8 mouse cellular contexts compared by ENCODE assay signal in genomic region chr11:69682840-69683533, GRCm38 (mm10). TPM values are rescaled to one million over a fixed set of nuclear protein-coding genes. Genes with fewer than 3 reads are reported as not detected.
A peak's percentile ranks its signal among the peaks of the same experiment; 100 is the strongest.
DNase-seq lines count a peak whose midpoint lies in the region; TF ChIP-seq lines count a peak whose summit lies in the region.

No protein-coding gene starts in this region.

- H3K27ac ChIP-seq in cortical plate, adult 2 months (ENCODE audit: insufficient read depth, low read length): no peak overlapping the region

- DNase-seq in ZHBTc4 (ENCODE audit: low read depth, low spot score): peak; percentile 94
- peak; percentile 88 for DNase-seq in gastrocnemius, postnatal 10 days
- DNase-seq in induced T-regulatory cell, adult 2 months (ENCODE audit: low read depth): peak; percentile 94
- DNase-seq in left cerebral cortex, postnatal 10 days (ENCODE audit: extremely low spot score in 1 of 2, low spot score in 2 of 2): peak; percentile 90 to 92
- peak; percentile 95 for DNase-seq in mesoderm, embryonic 11.5 days (ENCODE audit: low read depth, low spot score)
- DNase-seq in right cerebral cortex, postnatal 25 days: peak; percentile 85
- peak; percentile 83 for DNase-seq in yolk sac, embryonic 10.5 days (ENCODE audit: low spot score)

- TF ChIP-seq POLR2A in cortical plate, adult 2 months (IDR thresholded peaks at IDR 0.05; ENCODE audit: extremely low read depth, insufficient read depth, low read length): no peak

- H3K4me3 ChIP-seq in cortical plate, adult 2 months (ENCODE audit: insufficient read depth, low read length): no peak overlapping the region

- intact Hi-C loops in left cerebral cortex, postnatal 10 days (cut with DNase I): loop anchor here (2.0 to 5.0 kb wide), 2 partner anchors 34 to 72 kb away; no protein-coding TSS in a partner anchor

- H3K4me1 ChIP-seq in cortical plate, adult 2 months (ENCODE audit: control insufficient read depth, insufficient read depth, low read length): no peaks in the 10 kb centered on the region; the same call in 1 of the 2 replicates

- peak; percentile 97 for TF ChIP-seq CTCF in cortical plate, adult 2 months (IDR thresholded peaks at IDR 0.05; ENCODE audit: extremely low read depth, insufficient read depth, low read length)

RNA-seq across cellular contexts. Expression of gene Senp3, which starts 1.1 kb away (rescaled TPM):
- polyA plus RNA-seq in cortical plate, adult 2 months (2012; rRNA removed): 120 and 133 TPM in 2 replicates
- 10 to 100 TPM; 29.5 to 36.0 TPM for total RNA-seq in gastrocnemius, postnatal 10 days (2021)
- total RNA-seq in left cerebral cortex, postnatal 10 days (2021): 100 to 1,000 TPM in 1 of 2 experiments, 10 to 100 TPM in 1; 96.9 to 103 TPM

RNA-seq across cellular contexts. Expression of gene Tnfsf13, which starts 2.6 kb away (rescaled TPM):
- polyA plus RNA-seq in cortical plate, adult 2 months (2012; rRNA removed): 6.1 and 7.5 TPM in 2 replicates
- total RNA-seq in gastrocnemius, postnatal 10 days (2021): 1 to 10 TPM; 1.6 to 2.1 TPM
- 1 to 10 TPM in 1 of 2 experiments, under 1 TPM in 1; 0.39 to 1.6 TPM for total RNA-seq in left cerebral cortex, postnatal 10 days (2021)

RNA-seq across cellular contexts. Expression of gene Eif4a1, which starts 10.8 kb away (rescaled TPM):
- polyA plus RNA-seq in cortical plate, adult 2 months (2012; rRNA removed): 323 and 335 TPM in 2 replicates
- total RNA-seq in gastrocnemius, postnatal 10 days (2021): 100 to 1,000 TPM; 216 to 234 TPM
- total RNA-seq in left cerebral cortex, postnatal 10 days (2021): 100 to 1,000 TPM; 455 to 466 TPM

RNA-seq across cellular contexts. Expression of gene Tnfsf12, which starts 12.7 kb away (rescaled TPM):
- polyA plus RNA-seq in cortical plate, adult 2 months (2012; rRNA removed): 19.8 and 22.5 TPM in 2 replicates
- 10 to 100 TPM; 15.9 to 17.6 TPM for total RNA-seq in gastrocnemius, postnatal 10 days (2021)
- 1 to 10 TPM; 7.4 TPM for total RNA-seq in left cerebral cortex, postnatal 10 days (2021)

RNA-seq across cellular contexts. Expression of gene Tnfsfm13, which starts 12.9 kb away (rescaled TPM):
- polyA plus RNA-seq in cortical plate, adult 2 months (2012; rRNA removed): 3.8 and 4.3 TPM in 2 replicates
- total RNA-seq in gastrocnemius, postnatal 10 days (2021): 1 to 10 TPM; 2.9 to 4.5 TPM
- 1 to 10 TPM in 1 of 2 experiments, under 1 TPM in 1; 0.81 to 1.5 TPM for total RNA-seq in left cerebral cortex, postnatal 10 days (2021)
